Mouse (Mus musculus): ENCODE results near the gene Zfhx3.
"Not testable (repeated sequence)": the region's sequence is repeated elsewhere in the genome, so short reads cannot be mapped to it uniquely, and the experiment has no call there.

Gene Zfhx3

DNA sequence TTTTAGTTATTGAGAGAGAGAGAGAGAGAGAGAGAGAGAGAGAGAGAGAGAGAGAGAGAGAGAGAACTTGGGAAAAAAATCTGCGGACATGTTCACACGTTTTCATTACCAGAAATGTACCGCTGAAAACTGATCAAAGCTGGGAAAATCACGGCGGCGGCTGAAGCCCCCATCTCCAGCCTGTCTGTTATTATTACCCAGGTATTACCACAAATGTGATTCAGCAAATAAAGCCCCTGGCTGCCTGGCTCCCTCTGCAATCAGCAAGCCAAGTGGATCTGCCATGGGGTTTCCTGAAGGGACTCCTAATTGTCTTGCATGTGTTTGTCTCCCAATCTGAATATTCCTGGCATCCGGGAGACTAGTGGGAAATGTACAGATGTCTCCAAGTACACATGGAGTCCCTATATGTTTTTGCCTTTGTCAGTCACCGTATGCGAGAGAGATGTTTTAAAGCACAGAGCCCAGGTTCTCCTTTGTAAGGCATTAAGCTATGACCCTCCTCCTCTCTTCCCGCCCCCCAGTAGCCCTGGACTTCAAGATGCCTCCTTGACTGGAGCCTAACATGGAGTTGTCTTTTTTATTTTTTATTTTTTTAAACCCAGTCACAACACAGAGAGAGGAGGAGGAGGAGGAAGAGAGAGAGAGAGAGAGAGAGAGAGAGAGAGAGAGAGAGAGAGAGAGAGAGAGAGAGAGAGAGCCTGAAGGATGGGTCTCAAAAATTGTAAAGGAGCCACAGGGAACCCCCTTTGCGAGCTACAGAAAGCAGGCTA is at the start of gene Zfhx3:
Gene Zfhx3 (plus strand): TSS at position 723 of the 773 bp plus-strand sequence.
- no peak for DNase-seq (ENCODE audit: low read depth, low spot score)

GRCm38 (mm10) chr8:107918984-107919383 is 23.5 kb upstream of the Zfhx3 start:
- no peak for DNase-seq (ENCODE audit: low read depth, low spot score)

DNA sequence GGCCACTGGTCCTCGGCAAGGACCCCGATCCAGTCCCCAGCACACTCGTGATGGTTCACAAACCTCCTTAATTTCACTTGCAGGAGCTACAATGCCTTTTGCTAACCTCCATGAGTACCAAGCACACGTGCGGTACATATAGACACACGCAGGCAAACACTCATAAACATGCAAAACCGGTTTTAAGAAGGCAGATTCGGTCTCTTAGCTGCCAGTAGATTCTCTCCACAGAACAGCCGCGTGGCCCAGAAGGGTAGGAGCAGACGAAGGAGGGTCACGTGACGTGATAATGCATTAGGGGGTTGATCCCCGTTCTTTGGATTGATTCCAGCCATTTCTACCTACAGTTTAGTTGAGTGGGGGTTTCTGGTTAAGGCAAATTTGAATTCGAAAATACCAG is 16.3 kb upstream of the Zfhx3 start:
- DNase-seq (ENCODE audit: low read depth, low spot score), result no peak

DNA sequence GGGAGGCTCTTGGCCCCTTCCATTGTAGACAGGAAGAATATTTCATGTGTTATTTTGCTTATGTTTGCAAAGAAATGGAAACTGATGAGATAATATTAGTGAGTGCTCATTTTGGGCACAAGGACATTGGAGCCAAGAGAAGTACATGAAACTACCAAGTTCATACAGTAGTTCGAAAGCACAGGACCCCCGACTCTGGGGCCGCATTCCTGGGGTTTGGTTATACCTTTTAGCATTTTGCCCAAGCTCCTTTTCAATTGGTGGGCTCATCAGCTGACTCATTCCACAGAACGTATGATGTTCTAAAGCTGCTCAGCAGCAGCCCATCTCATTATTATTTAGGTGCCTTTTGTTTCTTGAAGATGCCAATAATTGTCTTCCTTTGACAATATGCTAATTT is 5.7 kb upstream of the Zfhx3 start:
- DNase-seq (ENCODE audit: low read depth, low spot score), result no peak

- DNase-seq (ENCODE audit: low read depth, low spot score), result not testable (repeated sequence)
Observed at GRCm38 (mm10) chr8:107938231-107938630, 4.2 kb upstream of the Zfhx3 start.

- no peak for DNase-seq (ENCODE audit: low read depth, low spot score)
Observed at GRCm38 (mm10) chr8:107940181-107940580, 2.3 kb upstream of the Zfhx3 start.

- peak; percentile 24 for DNase-seq (ENCODE audit: low read depth, low spot score)
Observed at GRCm38 (mm10) chr8:107942752-107943510, 487 bp downstream of the Zfhx3 start.

- DNase-seq (ENCODE audit: low read depth, low spot score), result peak; percentile 8
Observed at GRCm38 (mm10) chr8:107943550-107944348, 1.3 kb downstream of the Zfhx3 start.

DNA sequence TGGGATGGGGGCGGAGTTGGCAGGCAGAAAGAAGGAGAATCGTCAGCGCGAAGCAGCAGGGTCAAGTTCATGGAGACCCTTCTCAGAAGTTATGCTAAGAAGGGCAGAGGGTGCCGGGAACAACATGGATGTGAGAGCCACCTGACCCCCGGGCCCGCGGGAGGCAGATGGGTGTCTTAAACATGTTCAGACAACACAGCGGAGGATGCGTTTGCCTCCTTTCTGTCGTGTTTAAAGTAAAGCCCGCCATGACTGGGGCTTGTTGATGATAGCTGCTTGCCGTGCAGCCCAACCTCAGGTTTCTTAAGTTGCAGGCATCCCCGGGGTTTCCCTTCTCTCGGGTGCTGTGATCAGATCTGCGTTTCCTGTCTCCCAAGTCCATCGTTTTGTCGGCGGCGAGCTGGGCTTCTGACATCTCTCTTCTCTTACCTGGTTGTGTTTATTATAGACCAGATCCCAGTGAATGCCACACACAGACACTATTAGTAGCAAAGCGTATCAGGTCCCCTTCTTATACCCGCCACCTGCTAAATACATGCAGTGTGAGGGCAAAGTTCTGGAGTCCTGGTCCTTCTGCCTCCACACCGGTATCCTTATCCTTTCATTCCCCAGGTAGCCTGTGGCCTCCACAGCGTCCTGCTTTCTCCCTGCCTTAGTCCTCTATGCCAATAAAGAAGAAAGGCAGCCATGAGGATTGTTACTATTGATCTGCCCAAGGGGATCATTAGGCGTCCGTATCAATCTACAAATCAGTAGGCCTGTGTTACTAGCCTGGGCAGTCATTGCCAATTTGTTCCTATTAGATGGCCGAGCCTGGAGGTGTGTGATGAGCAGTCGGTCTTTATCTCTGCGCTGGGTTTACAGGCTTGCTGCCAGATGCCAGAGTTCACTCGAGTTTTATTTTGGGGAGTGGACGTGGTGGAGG is 2.5 kb downstream of the Zfhx3 start:
- peak; percentile 8 for DNase-seq (ENCODE audit: low read depth, low spot score)

DNA sequence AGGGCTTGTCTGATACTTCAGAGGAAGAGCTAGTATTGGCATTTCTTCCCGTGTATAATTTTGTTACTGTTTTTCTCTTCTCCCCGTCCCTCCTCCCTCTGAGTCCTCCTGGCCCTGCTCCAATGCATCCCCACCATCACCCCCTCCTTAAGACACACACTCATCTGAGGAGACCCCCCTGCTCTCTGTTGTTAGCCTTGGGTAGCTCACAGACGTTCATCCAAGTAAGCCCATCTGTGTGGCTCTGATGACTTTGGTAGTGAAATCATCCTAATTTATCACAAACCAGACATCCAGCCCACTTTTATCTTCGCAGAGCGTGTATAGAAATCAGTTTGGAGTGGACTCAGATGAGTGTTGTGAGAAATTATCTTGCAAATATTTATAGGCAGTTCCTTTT is 4.4 kb downstream of the Zfhx3 start:
- no peak for DNase-seq (ENCODE audit: low read depth, low spot score)

- DNase-seq (ENCODE audit: low read depth, low spot score), result peak; percentile 82
Observed at GRCm38 (mm10) chr8:107955887-107956286, 13.4 kb downstream of the Zfhx3 start.

DNA sequence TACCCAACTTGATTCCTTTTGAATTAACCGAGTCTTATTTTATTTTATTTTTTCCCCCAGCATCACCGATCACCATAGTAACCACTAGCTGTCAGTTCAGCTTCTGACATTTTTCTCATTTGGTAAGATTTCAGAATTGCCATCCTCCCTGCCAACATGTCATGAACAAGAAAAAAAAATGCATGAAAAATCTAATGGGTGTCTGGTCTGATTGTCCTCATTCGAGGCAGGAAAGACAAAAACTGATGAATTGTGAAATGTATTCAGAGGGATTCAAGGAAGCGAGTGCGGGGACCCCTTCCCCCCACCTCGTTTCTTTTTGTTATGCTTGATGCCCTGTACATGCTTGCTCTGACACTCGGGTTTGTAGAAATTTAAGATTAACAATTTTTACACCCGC is 15.1 kb downstream of the Zfhx3 start:
- no peak for DNase-seq (ENCODE audit: low read depth, low spot score)

- DNase-seq (ENCODE audit: low read depth, low spot score), result no peak
Observed at GRCm38 (mm10) chr8:107960466-107960865, 18.0 kb downstream of the Zfhx3 start.

DNA sequence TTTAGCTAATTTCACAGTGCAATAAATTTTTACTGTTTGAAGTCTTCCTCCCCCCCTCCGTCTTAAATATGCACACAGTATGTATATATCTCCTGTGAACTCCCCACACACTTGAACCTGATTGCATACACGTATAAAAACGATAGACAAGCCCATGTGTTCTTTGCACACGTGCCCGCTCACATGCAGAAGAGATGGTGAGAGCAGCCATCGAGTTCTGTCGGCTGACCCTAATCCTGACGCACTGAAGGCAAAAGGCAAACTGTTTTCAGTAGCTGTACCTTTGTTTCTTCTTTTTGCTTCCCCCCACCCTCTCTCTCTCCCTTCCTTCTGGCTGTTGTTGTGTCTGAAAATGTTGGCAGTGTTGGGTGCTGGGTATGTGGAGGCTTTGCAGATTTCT is 18.4 kb downstream of the Zfhx3 start:
- no peak for DNase-seq (ENCODE audit: low read depth, low spot score)

DNA sequence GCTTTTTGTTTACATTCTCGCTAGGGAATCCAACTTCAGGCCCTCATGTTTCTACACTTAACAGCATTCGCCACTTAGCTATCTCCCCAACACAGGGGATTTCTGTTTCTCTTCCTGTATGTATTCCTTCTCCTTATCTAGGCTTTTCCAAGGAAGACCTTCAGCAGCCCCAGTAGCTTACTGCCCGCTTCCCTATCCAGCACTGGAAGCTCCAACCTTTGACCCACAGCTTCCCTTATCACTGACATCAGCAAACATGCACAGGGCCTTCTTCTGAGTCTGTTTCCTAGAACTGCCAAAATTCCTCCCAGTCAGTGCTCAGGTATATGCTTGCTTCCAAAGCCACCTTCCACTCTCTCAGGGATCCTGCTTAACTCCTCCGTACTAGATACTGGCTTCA is 29.8 kb downstream of the Zfhx3 start:
- no peak for DNase-seq (ENCODE audit: low read depth, low spot score)

- DNase-seq (ENCODE audit: low read depth, low spot score), result no peak
Observed at GRCm38 (mm10) chr8:107974451-107974850, 32.0 kb downstream of the Zfhx3 start.

DNA sequence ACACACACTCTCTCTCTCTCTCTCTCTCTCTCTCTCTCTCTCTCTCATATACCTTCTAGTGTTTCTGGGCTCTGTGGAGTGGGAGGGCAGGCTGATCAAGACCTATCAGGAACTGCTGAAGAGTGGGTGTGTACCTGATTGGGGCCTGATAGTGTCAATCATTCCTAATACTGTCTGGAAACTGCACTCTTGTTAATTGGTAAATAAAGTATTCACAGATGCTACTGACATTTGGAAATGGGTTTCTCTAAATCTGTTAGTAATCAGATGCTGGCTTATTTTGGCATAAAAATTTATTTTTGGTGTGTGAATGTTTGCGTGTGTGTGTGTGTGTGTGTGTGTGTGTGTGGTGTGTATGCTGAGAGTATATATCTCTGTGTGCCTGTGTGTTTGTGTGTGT is 35.8 kb downstream of the Zfhx3 start:
- DNase-seq (ENCODE audit: low read depth, low spot score), result peak; percentile 14

GRCm38 (mm10) chr8:107980618-107981017 is 38.2 kb downstream of the Zfhx3 start:
- peak; percentile 61 for DNase-seq (ENCODE audit: low read depth, low spot score)

DNA sequence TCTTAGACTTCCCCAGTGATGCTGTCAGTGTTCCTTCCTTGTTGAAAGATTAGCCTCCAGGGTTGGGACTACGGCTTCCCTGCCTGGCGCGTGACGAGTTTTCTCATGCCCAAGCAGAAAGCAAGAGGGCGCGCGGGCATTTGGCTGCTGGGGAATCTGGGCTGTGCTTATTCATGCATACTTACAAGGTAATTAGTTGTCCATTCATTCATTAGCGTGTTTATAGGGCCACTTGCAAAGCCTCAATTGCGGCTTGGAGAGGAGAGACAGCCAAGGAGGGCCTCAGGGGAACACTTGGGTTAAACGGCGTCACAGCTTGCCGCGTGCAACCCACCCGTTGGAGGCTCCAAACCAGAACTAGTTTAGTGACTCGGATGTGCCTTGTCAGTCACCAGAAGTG is 44.2 kb downstream of the Zfhx3 start:
- DNase-seq (ENCODE audit: low read depth, low spot score), result peak; percentile 36

- DNase-seq (ENCODE audit: low read depth, low spot score), result no peak
Observed at GRCm38 (mm10) chr8:107998874-107999273, 56.4 kb downstream of the Zfhx3 start.

GRCm38 (mm10) chr8:108011516-108011915 is 69.1 kb downstream of the Zfhx3 start:
- peak; percentile 52 for DNase-seq (ENCODE audit: low read depth, low spot score)

Data from brain, adult 2 months (tissue).